Mouse (Mus musculus) liver, embryonic 11.5 days (tissue): ENCODE results near the gene Nbea. TPM values are rescaled to one million over a fixed set of nuclear protein-coding genes. Genes with fewer than 3 reads are reported as not detected.

Experiments
- ATAC-seq: fragments of 200-750 bp; cut with Nextera tagmentation; replicated peaks from 2 replicates; pipeline ENCODE4 v1.8.0; 2017; ENCODE audit warnings: moderate number of reproducible peaks, mild to moderate bottlenecking, moderate TSS enrichment, moderate library complexity; ENCODE audit not compliant: low FRiP score
- DNase-seq: peaks from one replicate; pipeline ENCODE4 v3.0.0-alpha.2; 2017; ENCODE audit warnings: low spot score
- H3K27ac ChIP-seq: fragments of 300-500 bp; sonication (generic); 2 replicates; pipeline ENCODE4 v1.5.1; 2014; ENCODE audit warnings: mild to moderate bottlenecking, low read depth, low read length, control low read depth
- H3K27me3 ChIP-seq: fragments of 300-500 bp; sonication (generic); replicated peaks from 2 replicates; pipeline ENCODE4 v1.6.1; 2014; ENCODE audit warnings: low read length, mixed read lengths; ENCODE audit not compliant: control insufficient read depth, insufficient read depth
- H3K36me3 ChIP-seq: fragments of 300-500 bp; sonication (generic); 2 replicates; pipeline ENCODE4 v1.6.1; 2014; ENCODE audit warnings: mild to moderate bottlenecking, low read length, moderate library complexity, mixed read lengths; ENCODE audit not compliant: control insufficient read depth, insufficient read depth
- H3K4me1 ChIP-seq: fragments of 300-500 bp; sonication (generic); replicated peaks from 2 replicates; pipeline ENCODE4 v1.6.1; 2014; ENCODE audit warnings: low read length, mixed read lengths; ENCODE audit not compliant: control insufficient read depth, insufficient read depth
- H3K4me2 ChIP-seq: fragments of 300-500 bp; sonication (generic); 2 replicates; pipeline ENCODE4 v1.6.1; 2014; ENCODE audit warnings: mild to moderate bottlenecking, control low read depth, moderate library complexity
- H3K4me3 ChIP-seq: fragments of 300-500 bp; sonication (generic); 2 replicates; pipeline ENCODE4 v1.5.1; 2014; ENCODE audit warnings: low read depth, low read length, control low read depth
- H3K9ac ChIP-seq: fragments of 300-500 bp; sonication (generic); 2 replicates; pipeline ENCODE4 v1.6.1; 2014; ENCODE audit warnings: low read depth, low read length, control low read depth
- H3K9me3 ChIP-seq: fragments of 300-500 bp; sonication (generic); 2 replicates; pipeline ENCODE4 v1.6.1; 2016; ENCODE audit warnings: low read length, inconsistent platforms, mixed read lengths; ENCODE audit not compliant: control insufficient read depth
- WGBS: fragments of 180-500 bp; shearing (Covaris S2); extraction: QIAGEN DNeasy Blood & Tissue Kit; methylation state at CpG from one replicate; pipeline ENCODE4 v1.1.7; 2014; 5-methylcytosine and 5-hydroxymethylcytosine counted together
- polyA plus RNA-seq: library from polyadenylated mRNA; unstranded; fragments of >200 nt; fragmentation: Nextera tagmentation; extraction: Ambion mirVana; gene quantifications from 2 replicates; pipeline ENCODE4 v1.2.1, GENCODE M21; 2014

Nbea gene
- polyA plus RNA-seq, 1 experiment from 2014 or later: 5.0 TPM

- no peak overlapping the region for H3K27ac ChIP-seq
- H3K9ac ChIP-seq: no peak overlapping the region
- H3K9me3 ChIP-seq: no peaks in the 10 kb centered on the region
- H3K27me3 ChIP-seq: no peaks in the 10 kb centered on the region
- H3K4me1 ChIP-seq: peaks cover 3% of the 10 kb centered on the region; the same call in 1 of the 2 replicates
- DNase-seq (no peak), ATAC-seq (peak; percentile 88)
- 58% methylated on average over 4 of the region's 4 CpGs for WGBS
- H3K4me2 ChIP-seq: peak overlapping the region; percentile 17; the same call in 1 of the 2 replicates
- H3K36me3 ChIP-seq: no peaks in the 10 kb centered on the region
- H3K4me3 ChIP-seq: no peak overlapping the region
Measured at GRCm38 (mm10) chr3:56065234-56065633, 118.3 kb downstream of the Nbea start.

DNA sequence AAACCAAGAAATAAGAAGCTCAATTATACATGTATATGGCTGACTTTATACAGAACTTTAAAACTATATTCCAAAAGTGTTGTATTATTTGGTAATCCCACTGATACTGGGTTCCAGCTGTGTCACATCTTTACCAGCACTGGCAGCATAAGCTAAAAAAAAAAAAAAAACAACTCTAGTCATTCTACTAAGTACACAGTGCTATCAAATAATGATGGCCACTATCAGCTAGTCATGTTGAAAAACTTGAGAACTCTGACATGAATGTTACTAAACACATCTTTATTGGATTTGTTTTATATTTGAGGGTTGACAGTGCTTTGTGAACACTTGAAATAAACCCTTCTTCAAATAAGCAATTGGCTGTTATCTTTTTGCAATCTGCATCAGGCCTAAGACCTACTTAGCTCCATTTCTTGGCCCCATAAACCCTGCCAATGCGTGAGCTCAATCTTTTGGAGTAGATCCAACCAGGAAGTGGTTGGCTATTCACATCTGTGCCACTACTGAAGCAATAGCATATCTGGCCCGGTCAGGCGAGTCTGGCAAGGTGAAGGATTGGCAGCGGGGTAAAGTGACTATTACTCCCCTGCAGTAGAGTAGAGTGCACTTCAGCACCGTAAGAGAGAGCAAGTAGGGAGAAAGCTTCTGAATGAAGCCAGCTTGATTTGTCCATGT, 137.7 kb downstream of the Nbea start:
- no peaks in the 10 kb centered on the region for H3K9me3 ChIP-seq
- H3K4me3 ChIP-seq: no peak overlapping the region
- H3K36me3 ChIP-seq: no peaks in the 10 kb centered on the region
- no peaks in the 10 kb centered on the region for H3K27me3 ChIP-seq
- no peak overlapping the region for H3K27ac ChIP-seq
- ATAC-seq (no peak), DNase-seq (no peak)
- WGBS: 87% methylated on average over 5 of the region's 5 CpGs
- H3K4me2 ChIP-seq: no peak overlapping the region
- no peaks in the 10 kb centered on the region for H3K4me1 ChIP-seq
- no peak overlapping the region for H3K9ac ChIP-seq

- Histone ChIP-seq H3K4me3 (no peak overlapping the region), H3K9me3 (no peaks in the 10 kb centered on the region), H3K9ac (no peak overlapping the region), H3K4me2 (no peak overlapping the region), H3K4me1 (no peaks in the 10 kb centered on the region), H3K36me3 (no peaks in the 10 kb centered on the region), H3K27me3 (no peaks in the 10 kb centered on the region), H3K27ac (no peak overlapping the region)
- 78% methylated on average over 1 of the region's 1 CpGs for WGBS
- ATAC-seq (no peak), DNase-seq (no peak)
Measured at GRCm38 (mm10) chr3:56043091-56043490, 140.4 kb downstream of the Nbea start.

- Histone ChIP-seq H3K36me3 (no peaks in the 10 kb centered on the region), H3K4me1 (no peaks in the 10 kb centered on the region), H3K9ac (no peak overlapping the region), H3K4me2 (no peak overlapping the region), H3K27ac (no peak overlapping the region), H3K4me3 (no peak overlapping the region), H3K27me3 (no peaks in the 10 kb centered on the region), H3K9me3 (no peaks in the 10 kb centered on the region)
- 54% methylated on average over 1 of the region's 1 CpGs for WGBS
- no peak for DNase-seq
- ATAC-seq: no peak; the same call in 1 of the 2 replicates
Measured at GRCm38 (mm10) chr3:56039494-56039893, 144.0 kb downstream of the Nbea start.

DNA sequence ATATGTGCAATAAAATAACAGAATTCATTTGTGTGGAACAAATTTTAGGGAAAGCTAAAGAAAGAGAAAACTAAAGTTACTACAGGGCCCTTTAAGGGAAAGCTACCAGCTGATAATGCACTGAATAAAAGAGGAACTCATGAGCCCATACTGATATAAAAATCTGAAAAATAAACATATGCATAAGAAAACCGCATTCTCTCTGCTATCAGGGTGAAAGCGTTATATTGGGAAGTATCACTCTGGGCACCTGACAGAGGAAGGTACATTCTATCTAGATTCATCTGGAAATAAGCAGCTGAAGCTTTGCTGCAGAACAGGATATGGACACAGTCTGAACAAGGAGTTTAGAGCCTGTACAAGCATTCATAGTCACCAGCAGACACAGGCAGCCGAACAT, 148.9 kb downstream of the Nbea start:
- no peaks in the 10 kb centered on the region for H3K4me1 ChIP-seq
- H3K27ac ChIP-seq: no peak overlapping the region
- no peaks in the 10 kb centered on the region for H3K27me3 ChIP-seq
- no peak overlapping the region for H3K9ac ChIP-seq
- ATAC-seq: no peak
- DNase-seq: no peak
- H3K4me3 ChIP-seq: no peak overlapping the region
- no peaks in the 10 kb centered on the region for H3K36me3 ChIP-seq
- no peaks in the 10 kb centered on the region for H3K9me3 ChIP-seq
- no peak overlapping the region for H3K4me2 ChIP-seq
- WGBS: 71% methylated on average over 3 of the region's 3 CpGs

GRCm38 (mm10) chr3:56018494-56018893, 165.0 kb downstream of the Nbea start:
- H3K9me3 ChIP-seq: no peaks in the 10 kb centered on the region
- H3K4me2 ChIP-seq: no peak overlapping the region
- no peaks in the 10 kb centered on the region for H3K27me3 ChIP-seq
- DNase-seq: no peak
- H3K27ac ChIP-seq: no peak overlapping the region
- H3K4me1 ChIP-seq: no peaks in the 10 kb centered on the region
- no peak overlapping the region for H3K4me3 ChIP-seq
- ATAC-seq: no peak
- no peaks in the 10 kb centered on the region for H3K36me3 ChIP-seq
- WGBS: 65% methylated on average over 3 of the region's 3 CpGs
- H3K9ac ChIP-seq: no peak overlapping the region

GRCm38 (mm10) chr3:56011132-56011531, 172.4 kb downstream of the Nbea start:
- H3K4me3 ChIP-seq: no peak overlapping the region
- no peak for ATAC-seq
- no peak overlapping the region for H3K4me2 ChIP-seq

GRCm38 (mm10) chr3:56007991-56008390, 175.5 kb downstream of the Nbea start:
- H3K9ac ChIP-seq: no peak overlapping the region
- no peaks in the 10 kb centered on the region for H3K4me1 ChIP-seq
- WGBS: 18% methylated on average over 2 of the region's 2 CpGs
- ATAC-seq (no peak), DNase-seq (no peak)
- no peak overlapping the region for H3K4me3 ChIP-seq
- H3K27ac ChIP-seq: no peak overlapping the region
- no peaks in the 10 kb centered on the region for H3K36me3 ChIP-seq
- H3K9me3 ChIP-seq: no peaks in the 10 kb centered on the region
- no peak overlapping the region for H3K4me2 ChIP-seq
- H3K27me3 ChIP-seq: no peaks in the 10 kb centered on the region

More at GRCm38 (mm10) chr3:56011132-56011531, 172.4 kb downstream of the Nbea start:
- H3K27me3 ChIP-seq: no peaks in the 10 kb centered on the region
- no peaks in the 10 kb centered on the region for H3K4me1 ChIP-seq
- H3K36me3 ChIP-seq: no peaks in the 10 kb centered on the region
- DNase-seq: no peak
- H3K9me3 ChIP-seq: no peaks in the 10 kb centered on the region
- 89% methylated on average over 3 of the region's 3 CpGs for WGBS
- H3K9ac ChIP-seq: no peak overlapping the region
- H3K27ac ChIP-seq: no peak overlapping the region

DNA sequence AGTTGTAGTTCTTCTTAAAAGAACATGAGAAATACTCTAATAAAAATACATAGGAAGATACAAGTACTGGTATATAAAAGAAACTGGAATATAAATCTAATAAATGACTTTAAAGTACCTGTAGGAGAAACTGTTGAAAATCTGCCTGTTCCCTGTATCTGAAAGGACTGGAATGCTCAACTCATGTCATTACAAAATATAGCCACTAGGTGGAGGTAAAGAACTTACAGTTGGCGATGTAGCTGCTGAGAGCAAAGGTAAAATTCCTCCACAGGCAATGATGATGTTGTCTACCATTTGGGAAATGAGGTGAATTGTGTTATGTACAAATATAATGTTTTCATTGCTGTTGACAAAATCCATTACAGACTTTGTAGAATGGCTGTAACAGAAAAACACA, 183.2 kb downstream of the Nbea start:
- no peaks in the 10 kb centered on the region for H3K9me3 ChIP-seq
- DNase-seq: no peak

More for the DNA sequence above, 183.2 kb downstream of the Nbea start:
- Histone ChIP-seq H3K27ac (no peak overlapping the region), H3K9ac (no peak overlapping the region), H3K4me2 (no peak overlapping the region), H3K27me3 (no peaks in the 10 kb centered on the region), H3K36me3 (no peaks in the 10 kb centered on the region), H3K4me1 (no peaks in the 10 kb centered on the region), H3K4me3 (no peak overlapping the region)
- no peak for ATAC-seq
- WGBS: 4% methylated on average over 1 of the region's 1 CpGs
